Comparison of ENCODE assay signal across 1 mouse cellular context in genomic region chr3:96577566-96577965, GRCm38 (mm10).
TF ChIP-seq lines count a peak whose summit lies in the region.

No protein-coding gene starts in this region.

TF ChIP-seq in CH12.LX, 34 proteins besides CTCF, POLR2A, EP300 and RAD21 (continued from another document):
- no peak for TF ChIP-seq CHD1 (IDR thresholded peaks at IDR 0.05; ENCODE audit: low read depth, low read length)
- no peak for TF ChIP-seq NRF1 (IDR thresholded peaks at IDR 0.05; ENCODE audit: low read depth, low read length)
- peak; percentile 4; the same call in 1 of the 2 replicates for TF ChIP-seq SIN3A (IDR thresholded peaks at IDR 0.05; ENCODE audit: low read length)
